Mouse (Mus musculus) embryonic facial prominence, embryonic 13.5 days (tissue): ENCODE measurements around the gene Zfp239. TPM values are rescaled to one million over a fixed set of nuclear protein-coding genes. Genes with fewer than 3 reads are reported as not detected.
A peak's percentile ranks its signal among the peaks of the same experiment; 100 is the strongest.

Experiments
- ATAC-seq: fragments of 200-750 bp; cut with Nextera tagmentation; 2 replicates; pipeline ENCODE4 v1.8.0; 2017; ENCODE audit warnings: low read depth; ENCODE audit not compliant: insufficient number of reproducible peaks, insufficient read depth, low FRiP score, low TSS enrichment
- H3K27ac ChIP-seq: fragments of 300-500 bp; sonication (generic); 2 replicates; pipeline ENCODE4 v1.5.1; 2015; ENCODE audit warnings: moderate library complexity, mild to moderate bottlenecking, inconsistent platforms
- H3K27me3 ChIP-seq: fragments of 300-500 bp; sonication (generic); 2 replicates; pipeline ENCODE4 v1.6.1; 2015; ENCODE audit warnings: mild to moderate bottlenecking, inconsistent platforms
- H3K36me3 ChIP-seq: fragments of 300-500 bp; sonication (generic); 2 replicates; pipeline ENCODE4 v1.6.1; 2015; ENCODE audit warnings: mild to moderate bottlenecking, inconsistent platforms
- H3K4me1 ChIP-seq: fragments of 300-500 bp; sonication (generic); 2 replicates; pipeline ENCODE4 v1.6.1; 2015; ENCODE audit warnings: inconsistent platforms
- H3K4me2 ChIP-seq: fragments of 300-500 bp; sonication (generic); 2 replicates; pipeline ENCODE4 v1.6.1; 2015; ENCODE audit warnings: moderate library complexity, mild to moderate bottlenecking, inconsistent platforms
- H3K4me3 ChIP-seq: fragments of 300-500 bp; sonication (generic); 2 replicates; pipeline ENCODE4 v1.5.1; 2015; ENCODE audit warnings: mild to moderate bottlenecking, inconsistent platforms
- H3K9ac ChIP-seq: fragments of 300-500 bp; sonication (generic); 2 replicates; pipeline ENCODE4 v1.6.1; 2015; ENCODE audit warnings: mild to moderate bottlenecking, inconsistent platforms
- H3K9me3 ChIP-seq: fragments of 300-500 bp; sonication (generic); 2 replicates; pipeline ENCODE4 v1.6.1; 2016; ENCODE audit warnings: inconsistent platforms
- WGBS: fragments of 180-500 bp; shearing (Covaris S2); methylation state at CpG from one replicate; pipeline ENCODE4 v1.1.7; 2015; ENCODE audit warnings: mixed read lengths; 5-methylcytosine and 5-hydroxymethylcytosine counted together
- polyA plus RNA-seq: library from polyadenylated mRNA; unstranded; fragments of >200 nt; fragmentation: Nextera tagmentation; extraction: Ambion mirVana; gene quantifications from 2 replicates; pipeline ENCODE4 v1.2.1, GENCODE M21; 2015

Gene Zfp239
- polyA plus RNA-seq, 1 experiment from 2014 or later = 15.5 TPM

- H3K36me3 ChIP-seq = no peaks in the 10 kb centered on the region
- no peaks in the 10 kb centered on the region for H3K9me3 ChIP-seq
- H3K4me3 ChIP-seq = no peak overlapping the region; the same call in 1 of the 2 replicates
- H3K4me2 ChIP-seq = peak overlapping the region; percentile 70
- peaks cover 26% of the 10 kb centered on the region for H3K4me1 ChIP-seq
- ATAC-seq = no peak
- 87% methylated on average over 6 of the region's 6 CpGs for WGBS
- H3K27me3 ChIP-seq = no peaks in the 10 kb centered on the region
- H3K27ac ChIP-seq = no peak overlapping the region
- H3K9ac ChIP-seq = no peak overlapping the region
These were observed 48.3 kb downstream of the Zfp239 start for GRCm38 (mm10) chr6:117910120-117910661.

- no peak for ATAC-seq
- H3K9ac ChIP-seq = no peak overlapping the region
- H3K27me3 ChIP-seq = no peaks in the 10 kb centered on the region
- no peaks in the 10 kb centered on the region for H3K9me3 ChIP-seq
- H3K4me3 ChIP-seq = no peak overlapping the region
- no peak overlapping the region for H3K4me2 ChIP-seq
- peaks cover 33% of the 10 kb centered on the region for H3K4me1 ChIP-seq
- H3K36me3 ChIP-seq = no peaks in the 10 kb centered on the region
- H3K27ac ChIP-seq = no peak overlapping the region
These were observed 52.6 kb downstream of the Zfp239 start for GRCm38 (mm10) chr6:117914541-117914940.

DNA sequence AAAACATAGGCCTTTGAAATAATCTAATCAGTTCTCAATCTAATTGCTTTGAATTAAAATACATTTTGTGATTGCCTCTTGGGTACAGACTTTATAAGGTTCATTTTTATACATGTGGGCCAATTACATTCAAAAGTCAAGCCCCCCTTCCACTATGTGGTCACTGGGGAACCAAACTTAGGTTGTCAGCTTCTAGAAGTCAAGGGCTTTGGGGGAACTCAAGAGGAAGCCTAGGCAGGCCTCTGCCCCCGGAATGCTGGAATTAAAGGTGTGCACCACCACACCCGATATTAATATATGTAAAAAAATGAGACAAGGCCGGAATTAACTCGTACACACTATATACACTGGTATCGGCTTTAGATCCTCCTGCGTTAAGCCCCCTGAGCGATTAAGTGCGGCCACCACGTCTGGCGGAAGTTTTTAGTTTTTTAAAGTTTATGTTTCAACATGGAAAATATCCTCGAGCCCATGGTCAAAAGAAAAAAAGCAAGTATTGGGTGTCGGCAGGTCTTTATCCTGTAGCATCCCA is 54.4 kb downstream of the Zfp239 start:
- Histone ChIP-seq H3K9me3 (no peaks in the 10 kb centered on the region), H3K9ac (peak overlapping the region; percentile 85), H3K27me3 (no peaks in the 10 kb centered on the region), H3K4me2 (peak overlapping the region; percentile 84), H3K4me1 (peaks cover 32% of the 10 kb centered on the region), H3K27ac (peak overlapping the region; percentile 95), H3K4me3 (peak overlapping the region; percentile 73), H3K36me3 (peaks cover 6% of the 10 kb centered on the region; the same call in 1 of the 2 replicates)
- ATAC-seq = no peak
- WGBS = 1% methylated on average over 12 of the region's 12 CpGs

GRCm38 (mm10) chr6:117916737-117917426 is 55.0 kb downstream of the Zfp239 start:
- Histone ChIP-seq H3K27ac (peak overlapping the region; percentile 95), H3K36me3 (peaks cover 10% of the 10 kb centered on the region), H3K9ac (peak overlapping the region; percentile 85), H3K27me3 (no peaks in the 10 kb centered on the region), H3K4me3 (peak overlapping the region; percentile 73), H3K4me1 (peaks cover 32% of the 10 kb centered on the region), H3K9me3 (no peaks in the 10 kb centered on the region), H3K4me2 (peak overlapping the region; percentile 84)
- peak; percentile 85 for ATAC-seq
- under 1% methylated on average over 62 of the region's 62 CpGs for WGBS

DNA sequence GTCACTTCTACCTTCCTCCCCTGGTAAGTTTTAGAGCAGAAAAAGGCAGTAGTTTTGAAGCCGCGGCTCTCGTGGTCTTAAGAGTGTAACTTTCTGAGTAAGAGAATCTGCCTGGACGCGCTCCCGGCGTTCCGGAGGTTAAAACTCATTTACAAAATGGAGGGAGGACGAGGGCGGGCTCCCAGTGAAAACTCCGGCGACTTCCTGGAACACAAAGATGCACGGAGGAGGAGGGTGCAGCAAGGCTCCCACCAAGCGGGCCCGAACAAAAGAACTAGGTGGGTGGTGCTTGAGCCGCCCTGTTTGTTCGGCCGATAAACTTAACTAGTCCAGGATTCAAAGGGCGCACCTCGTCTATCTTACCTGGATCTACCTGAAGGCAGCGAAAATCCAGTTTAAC is 55.7 kb downstream of the Zfp239 start:
- WGBS = under 1% methylated on average over 21 of the region's 21 CpGs
- H3K4me1 ChIP-seq = peaks cover 32% of the 10 kb centered on the region
- H3K4me2 ChIP-seq = peak overlapping the region; percentile 84
- peak overlapping the region; percentile 73 for H3K4me3 ChIP-seq
- no peaks in the 10 kb centered on the region for H3K27me3 ChIP-seq
- H3K9me3 ChIP-seq = no peaks in the 10 kb centered on the region
- peak; percentile 65; the same call in 1 of the 2 replicates for ATAC-seq
- peaks cover 13% of the 10 kb centered on the region for H3K36me3 ChIP-seq
- peak overlapping the region; percentile 85 for H3K9ac ChIP-seq
- H3K27ac ChIP-seq = peak overlapping the region; percentile 95

DNA sequence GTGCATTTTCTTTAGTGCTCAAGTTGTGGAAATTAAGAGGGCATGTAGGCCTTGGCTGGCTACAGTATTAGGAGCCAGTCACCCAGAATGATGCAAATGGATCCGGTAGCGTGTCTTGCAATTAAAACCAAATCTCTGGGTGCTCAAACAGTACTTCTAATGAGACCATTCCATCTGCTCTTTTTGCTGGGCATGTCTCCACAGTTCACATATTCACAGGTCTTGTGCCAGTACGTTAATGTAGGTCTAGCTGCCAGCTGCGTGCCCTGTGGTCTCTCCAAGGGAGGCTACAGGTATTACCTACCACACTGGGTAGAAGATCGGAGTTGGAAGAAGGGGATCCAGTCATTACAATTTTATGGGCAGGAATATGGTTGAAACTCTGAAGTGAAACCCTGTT is 56.1 kb downstream of the Zfp239 start:
- Histone ChIP-seq H3K9ac (peak overlapping the region; percentile 85), H3K9me3 (no peaks in the 10 kb centered on the region), H3K36me3 (peaks cover 13% of the 10 kb centered on the region), H3K27ac (peak overlapping the region; percentile 95), H3K27me3 (no peaks in the 10 kb centered on the region), H3K4me1 (peaks cover 32% of the 10 kb centered on the region), H3K4me2 (peak overlapping the region; percentile 84), H3K4me3 (peak overlapping the region; percentile 73)
- ATAC-seq = no peak
- WGBS = 23% methylated on average over 5 of the region's 5 CpGs

GRCm38 (mm10) chr6:117920659-117921640 is 59.0 kb downstream of the Zfp239 start:
- Histone ChIP-seq H3K27ac (no peak overlapping the region), H3K4me1 (peaks cover 26% of the 10 kb centered on the region), H3K4me2 (no peak overlapping the region), H3K9me3 (no peaks in the 10 kb centered on the region), H3K36me3 (peaks cover 19% of the 10 kb centered on the region), H3K27me3 (no peaks in the 10 kb centered on the region), H3K9ac (no peak overlapping the region), H3K4me3 (no peak overlapping the region)
- WGBS = 53% methylated on average over 3 of the region's 3 CpGs
- no peak for ATAC-seq

- WGBS = 93% methylated on average over 3 of the region's 3 CpGs
- Histone ChIP-seq H3K36me3 (peaks cover 30% of the 10 kb centered on the region), H3K4me2 (no peak overlapping the region), H3K4me3 (no peak overlapping the region), H3K4me1 (peaks cover 21% of the 10 kb centered on the region), H3K9me3 (no peaks in the 10 kb centered on the region), H3K9ac (no peak overlapping the region), H3K27me3 (no peaks in the 10 kb centered on the region), H3K27ac (no peak overlapping the region)
- no peak for ATAC-seq
These were observed 60.1 kb downstream of the Zfp239 start for GRCm38 (mm10) chr6:117922041-117922440.

Other genes with a start within 250 kb of the Zfp239 start
- 167 and 180 TPM in 2 replicates for gene Zfp637, start 20.9 kb upstream of the Zfp239 start, polyA plus RNA-seq
- gene Hnrnpf, start 38.2 kb downstream of the Zfp239 start, polyA plus RNA-seq = 612 and 649 TPM in 2 replicates
- 2.4 and 5.4 TPM in 2 replicates for gene Fxyd4, start 75.6 kb downstream of the Zfp239 start, polyA plus RNA-seq
- gene Rasgef1a, start 149.3 kb downstream of the Zfp239 start, polyA plus RNA-seq = 0.10 TPM in 1 of 2 replicates, not detected in the other